ENCODE assay signal across 15 mouse cellular contexts in the genomic region with DNA sequence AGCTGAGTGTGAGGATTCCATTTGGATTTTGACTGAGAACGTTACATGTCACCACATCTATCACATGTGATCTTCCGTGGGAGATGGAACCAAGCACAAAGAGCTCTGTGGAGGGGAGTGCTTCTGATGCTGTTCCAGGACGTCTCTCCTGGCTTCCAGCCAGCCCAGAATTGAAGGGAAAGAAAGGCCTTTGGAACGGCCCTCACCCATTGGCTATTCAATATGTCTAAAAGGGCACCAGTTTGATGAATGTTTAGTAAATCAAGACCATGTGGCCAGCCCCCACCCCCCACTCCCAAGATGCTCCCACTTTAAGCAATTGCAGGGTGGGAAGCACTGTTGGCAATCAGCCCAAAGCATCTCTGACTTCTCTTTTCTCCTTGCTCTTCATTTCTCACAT. TPM values are rescaled to one million over a fixed set of nuclear protein-coding genes. Genes with fewer than 3 reads are reported as not detected.
A peak's percentile ranks its signal among the peaks of the same experiment; 100 is the strongest.
DNase-seq lines count a peak whose midpoint lies in the region; ATAC-seq and TF ChIP-seq lines count a peak whose summit lies in the region.
"Had no signal": no experiment of that assay in that cellular context is flagged by ENCODE, and none has a peak within 500 bp of the region (broad histone marks: within the 10 kb centered on the region; RNA-seq: fewer than 3 reads in every experiment).

No protein-coding gene starts in this region.

- peak; percentile 45 to 48 for DNase-seq in cerebellum, postnatal 10 days
- no peak for DNase-seq in cerebellum, postnatal 25 days
- DNase-seq in lung, embryonic 14.5 days, result peak; percentile 81
- DNase-seq in lung, adult 2 months, result no peak
- DNase-seq in limb, embryonic 14.5 days (ENCODE audit: low spot score), result peak; percentile 64
- DNase-seq in layer of hippocampus, adult 9-11 months, result no peak
- no peak for DNase-seq in urinary bladder, postnatal 25 days (ENCODE audit: low spot score)
- DNase-seq: cerebellum, postnatal 36 days; kidney, postnatal 4 days; thymus, postnatal 14 days had no signal

- no peak overlapping the region for H3K27ac ChIP-seq in lung, embryonic 14.5 days (ENCODE audit: low read depth)
- peak overlapping the region; percentile 3; the same call in 1 of the 2 replicates for H3K27ac ChIP-seq in embryonic facial prominence, embryonic 13.5 days
- H3K27ac ChIP-seq in limb, embryonic 14.5 days (replicated peaks; ENCODE audit: low read depth, low read length), result no peak overlapping the region
- H3K27ac ChIP-seq: left cerebral cortex, adult 2 months; liver, embryonic 15.5 days had no signal

- WGBS in lung, embryonic 14.5 days, result 19% methylated on average over 4 of the region's 4 CpGs
- WGBS in lung, adult 2 months, result 42% methylated on average over 4 of the region's 4 CpGs
- WGBS in embryonic facial prominence, embryonic 13.5 days, result 35% methylated on average over 4 of the region's 4 CpGs
- 32% methylated on average over 4 of the region's 4 CpGs for WGBS in limb, embryonic 14.5 days

- no peak overlapping the region for H3K4me2 ChIP-seq in lung, embryonic 14.5 days
- H3K4me2 ChIP-seq in embryonic facial prominence, embryonic 13.5 days, result no peak overlapping the region
- no peak overlapping the region for H3K4me2 ChIP-seq in limb, embryonic 14.5 days (replicated peaks; ENCODE audit: low read depth, low read length, severe bottlenecking)
- H3K4me2 ChIP-seq: heart, embryonic 12.5 days; liver, embryonic 15.5 days had no signal

- no peaks in the 10 kb centered on the region for H3K36me3 ChIP-seq in lung, embryonic 14.5 days (ENCODE audit: insufficient read depth)
- H3K36me3 ChIP-seq in embryonic facial prominence, embryonic 13.5 days, result no peaks in the 10 kb centered on the region
- no peaks in the 10 kb centered on the region for H3K36me3 ChIP-seq in limb, embryonic 14.5 days (ENCODE audit: control insufficient read depth, insufficient read depth, low read length)
- H3K36me3 ChIP-seq: heart, embryonic 12.5 days; liver, embryonic 15.5 days had no signal

- no peak for TF ChIP-seq POLR2A in lung, adult 2 months (IDR thresholded peaks at IDR 0.05; ENCODE audit: borderline replicate concordance, extremely low read depth, low read depth, low read length)
- no peak for TF ChIP-seq POLR2A in limb, embryonic 14.5 days (IDR thresholded peaks at IDR 0.05; ENCODE audit: borderline replicate concordance, extremely low read depth, insufficient read depth, insufficient read length)

- no peaks in the 10 kb centered on the region for H3K4me1 ChIP-seq in lung, embryonic 14.5 days (ENCODE audit: insufficient read depth)
- no peaks in the 10 kb centered on the region for H3K4me1 ChIP-seq in lung, adult 2 months (ENCODE audit: control insufficient read depth, insufficient read depth, low read length)
- H3K4me1 ChIP-seq in embryonic facial prominence, embryonic 13.5 days, result peaks cover 10% of the 10 kb centered on the region
- no peaks in the 10 kb centered on the region; the same call in 1 of the 2 replicates for H3K4me1 ChIP-seq in limb, embryonic 14.5 days (ENCODE audit: control insufficient read depth, insufficient read depth, low read length)
- H3K4me1 ChIP-seq: heart, embryonic 12.5 days; liver, embryonic 15.5 days had no signal

- ATAC-seq in lung, embryonic 14.5 days (ENCODE audit: insufficient read depth), result peak; percentile 91
- ATAC-seq in embryonic facial prominence, embryonic 13.5 days (ENCODE audit: insufficient number of reproducible peaks, insufficient read depth, low FRiP score, low TSS enrichment, low read depth), result 0 out of 2 replicates have a peak, but pooled peaks have one; percentile 6
- ATAC-seq in limb, embryonic 14.5 days (ENCODE audit: low FRiP score, low read depth), result no peak
- ATAC-seq: activated CD4-positive, CD25-positive, alpha-beta regulatory T cell, adult 4 months had no signal

- H3K9ac ChIP-seq in lung, embryonic 14.5 days, result no peak overlapping the region
- no peak overlapping the region for H3K9ac ChIP-seq in embryonic facial prominence, embryonic 13.5 days
- H3K9ac ChIP-seq in limb, embryonic 14.5 days (ENCODE audit: low read depth, low read length, severe bottlenecking), result no peak overlapping the region
- H3K9ac ChIP-seq: heart, embryonic 12.5 days; liver, embryonic 15.5 days had no signal

- H3K4me3 ChIP-seq in lung, embryonic 14.5 days (ENCODE audit: low read depth, low read length), result no peak overlapping the region
- H3K4me3 ChIP-seq in lung, adult 2 months (replicated peaks; ENCODE audit: extremely low read depth, low read depth, low read length), result no peak overlapping the region
- H3K4me3 ChIP-seq in embryonic facial prominence, embryonic 13.5 days, result no peak overlapping the region
- no peak overlapping the region for H3K4me3 ChIP-seq in limb, embryonic 14.5 days (replicated peaks; ENCODE audit: low read length)
- H3K4me3 ChIP-seq: heart, embryonic 12.5 days; left cerebral cortex, adult 2 months; liver, embryonic 15.5 days had no signal

- no peaks in the 10 kb centered on the region for H3K27me3 ChIP-seq in lung, embryonic 14.5 days (ENCODE audit: insufficient read depth, low read length)
- no peaks in the 10 kb centered on the region for H3K27me3 ChIP-seq in embryonic facial prominence, embryonic 13.5 days
- H3K27me3 ChIP-seq in limb, embryonic 14.5 days (ENCODE audit: control insufficient read depth, insufficient read depth, low read length), result no peaks in the 10 kb centered on the region
- H3K27me3 ChIP-seq: heart, embryonic 12.5 days; liver, embryonic 15.5 days had no signal

- no peak for TF ChIP-seq CTCF in lung, embryonic 14.5 days (IDR thresholded peaks at IDR 0.05; ENCODE audit: low read depth)
- TF ChIP-seq CTCF in lung, adult 2 months (IDR thresholded peaks at IDR 0.05; ENCODE audit: insufficient read depth, low read length), result no peak

- no peaks in the 10 kb centered on the region for H3K9me3 ChIP-seq in lung, embryonic 14.5 days (ENCODE audit: low read depth, low read length)
- H3K9me3 ChIP-seq in embryonic facial prominence, embryonic 13.5 days, result no peaks in the 10 kb centered on the region
- H3K9me3 ChIP-seq in limb, embryonic 14.5 days (ENCODE audit: control insufficient read depth, low read length), result no peaks in the 10 kb centered on the region
- H3K9me3 ChIP-seq: heart, embryonic 12.5 days; liver, embryonic 15.5 days had no signal

RNA-seq across cellular contexts. Expression of a gene that starts 41.7 kb away (rescaled TPM):
- polyA plus RNA-seq in lung, embryonic 14.5 days (2014; fragmentation: Nextera tagmentation; extraction: Ambion mirVana), result 22.3 and 22.6 TPM in 2 replicates
- polyA plus RNA-seq in lung, adult 2 months (2012; rRNA removed), result 6.5 and 10.5 TPM in 2 replicates
- polyA plus RNA-seq in embryonic facial prominence, embryonic 13.5 days (2015; fragmentation: Nextera tagmentation; extraction: Ambion mirVana), result 20.6 and 21.6 TPM in 2 replicates
- polyA plus RNA-seq in limb, embryonic 14.5 days (2012; rRNA removed), result 8.4 and 9.1 TPM in 2 replicates
- 13.4 and 15.0 TPM in 2 replicates for polyA plus RNA-seq in limb, embryonic 14.5 days (2014; fragmentation: Nextera tagmentation; extraction: Ambion mirVana)

Comparison
In these comparisons a context has a peak if more than half of its experiments do, and no peak if none do; other contexts are left out.
1. DNase-seq: peak in cerebellum, postnatal 10 days (2 of 2), lung, embryonic 14.5 days (single experiment) and limb, embryonic 14.5 days (single experiment); none in cerebellum, postnatal 25 days (0 of 2), lung, adult 2 months (single experiment), layer of hippocampus, adult 9-11 months (single experiment) and urinary bladder, postnatal 25 days (single experiment).